Mouse (Mus musculus) right cerebral cortex, postnatal 4 days (tissue): ENCODE results near the gene Hoxb4.

Experiments used
- DNase-seq: peaks from one replicate; pipeline ENCODE4 v3.0.0-alpha.2; 2022

The Hoxb4 gene

GRCm38 (mm10) chr11:96317608-96318367, at the start of gene Hoxb4:
Gene Hoxb4 (plus strand): TSS chr11:96318267.
- DNase-seq = no peak

GRCm38 (mm10) chr11:96269869-96270268, 48.2 kb upstream of the Hoxb4 start:
- no peak for DNase-seq

DNA sequence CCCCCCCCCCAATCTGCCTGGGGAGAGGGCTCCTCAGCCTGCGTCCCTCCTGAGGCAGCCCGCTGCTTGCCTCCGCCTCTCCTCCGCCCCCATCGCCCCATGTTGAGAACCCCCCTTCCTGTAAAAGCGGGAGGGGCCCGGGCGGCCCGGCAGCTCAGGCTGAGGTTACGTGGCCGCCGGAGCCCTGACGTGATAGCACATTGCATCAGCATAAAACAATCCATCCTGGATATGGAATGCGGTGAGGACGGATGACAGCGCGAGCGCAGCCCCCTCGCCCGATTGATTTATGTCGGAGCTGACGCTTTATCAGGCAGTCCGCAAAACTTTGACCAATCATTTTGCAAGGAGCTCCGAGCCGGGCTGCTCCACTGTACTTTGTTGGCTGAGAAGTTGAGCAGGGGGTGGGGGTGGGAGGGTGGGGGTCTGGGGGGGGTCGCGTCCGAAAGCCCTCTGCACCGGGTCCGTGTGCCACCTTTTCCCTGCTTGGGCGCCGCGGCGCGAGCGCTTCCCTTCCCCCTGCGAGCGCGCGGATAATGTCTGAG, 47.0 kb upstream of the Hoxb4 start, which contains the start of gene Hoxb9:
Hoxb9 (plus strand) TSS at position 462 of the 545 bp plus-strand sequence.
- no peak for DNase-seq

GRCm38 (mm10) chr11:96271541-96272011, 46.5 kb upstream of the Hoxb4 start:
- no peak for DNase-seq

DNA sequence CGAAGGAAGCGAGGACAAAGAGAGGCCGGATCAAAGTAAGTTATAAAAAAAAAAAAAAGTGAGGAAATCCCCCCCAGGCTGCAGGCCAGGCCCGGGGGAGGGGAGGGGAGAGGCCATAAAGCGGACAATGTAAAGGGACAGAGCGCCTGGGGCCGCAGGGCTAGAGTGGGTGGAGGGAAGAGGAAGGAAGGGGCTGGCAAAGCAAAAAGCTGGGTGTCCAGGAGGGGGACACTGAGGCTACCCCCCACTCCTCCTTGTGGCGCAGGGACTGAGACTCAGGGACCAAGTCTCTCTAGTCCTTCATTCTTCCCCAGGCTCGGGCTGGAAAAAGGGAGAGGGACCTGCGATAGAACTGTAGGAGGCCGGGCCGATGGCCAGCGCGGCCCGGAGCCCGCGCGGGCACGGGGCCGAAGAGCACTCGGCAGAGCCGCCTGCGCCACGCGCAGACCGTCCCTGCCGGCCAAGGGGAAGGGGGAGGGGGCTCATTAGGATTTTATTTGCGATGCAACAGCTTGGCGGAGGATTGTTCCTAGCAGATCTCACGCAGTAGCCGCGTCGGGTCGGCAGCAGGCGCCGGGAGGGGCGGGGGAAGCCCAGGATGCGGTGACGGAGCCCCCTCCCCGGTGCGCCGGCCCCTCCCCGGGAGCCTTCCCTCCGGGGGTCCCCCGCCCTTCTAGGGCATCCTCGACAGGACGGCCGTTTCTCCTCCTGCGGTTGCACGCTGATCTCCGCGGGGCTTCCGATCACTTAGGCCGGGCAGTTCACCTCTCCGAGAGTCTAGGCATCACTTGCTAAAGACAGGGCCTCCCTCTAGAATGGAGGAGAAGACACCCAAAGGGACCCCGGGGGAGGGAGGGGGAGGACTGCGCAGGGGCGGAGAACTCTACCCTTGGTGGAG, 45.8 kb upstream of the Hoxb4 start:
- DNase-seq = no peak

DNA sequence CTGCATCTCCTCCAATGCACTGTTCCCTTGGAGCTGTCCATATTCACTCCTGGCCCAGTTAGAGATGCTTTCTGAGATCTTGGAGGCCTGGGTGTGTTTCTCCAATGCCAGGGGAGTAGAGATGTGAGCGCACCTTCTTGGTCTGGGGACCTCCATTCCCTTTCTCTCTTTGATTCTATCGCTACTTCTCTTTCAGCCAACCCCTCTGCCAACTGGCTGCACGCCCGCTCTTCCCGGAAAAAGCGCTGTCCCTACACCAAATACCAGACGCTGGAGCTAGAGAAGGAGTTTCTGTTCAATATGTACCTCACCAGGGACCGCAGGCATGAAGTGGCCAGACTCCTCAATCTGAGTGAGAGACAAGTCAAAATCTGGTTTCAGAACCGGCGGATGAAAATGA, 43.6 kb upstream of the Hoxb4 start:
- DNase-seq = no peak

- DNase-seq = no peak
These were observed 42.2 kb upstream of the Hoxb4 start for GRCm38 (mm10) chr11:96275896-96276295.

- DNase-seq = no peak
These were observed 40.7 kb upstream of the Hoxb4 start for GRCm38 (mm10) chr11:96277151-96278044.

DNA sequence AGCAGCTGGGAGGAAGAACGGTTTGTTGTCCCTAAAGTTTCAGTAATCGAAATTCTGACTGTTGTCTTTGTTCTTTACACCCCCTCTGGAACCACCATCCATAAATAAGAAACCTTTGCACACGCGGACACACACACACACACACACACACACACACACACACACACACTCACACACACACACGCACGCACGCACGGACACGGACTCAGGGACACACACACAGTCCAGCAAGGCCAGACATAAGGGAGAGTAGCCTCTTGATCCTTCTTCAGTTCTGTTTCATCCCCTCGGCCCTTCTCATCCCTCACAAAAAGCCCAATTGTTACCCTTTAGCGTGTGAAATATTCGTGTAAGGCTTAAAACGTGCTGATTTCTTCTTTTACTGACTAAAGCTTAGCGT, 39.7 kb upstream of the Hoxb4 start:
- DNase-seq = no peak

GRCm38 (mm10) chr11:96278773-96279172, 39.3 kb upstream of the Hoxb4 start:
- peak; percentile 87 for DNase-seq

GRCm38 (mm10) chr11:96279421-96280233, 38.4 kb upstream of the Hoxb4 start:
- no peak for DNase-seq

DNA sequence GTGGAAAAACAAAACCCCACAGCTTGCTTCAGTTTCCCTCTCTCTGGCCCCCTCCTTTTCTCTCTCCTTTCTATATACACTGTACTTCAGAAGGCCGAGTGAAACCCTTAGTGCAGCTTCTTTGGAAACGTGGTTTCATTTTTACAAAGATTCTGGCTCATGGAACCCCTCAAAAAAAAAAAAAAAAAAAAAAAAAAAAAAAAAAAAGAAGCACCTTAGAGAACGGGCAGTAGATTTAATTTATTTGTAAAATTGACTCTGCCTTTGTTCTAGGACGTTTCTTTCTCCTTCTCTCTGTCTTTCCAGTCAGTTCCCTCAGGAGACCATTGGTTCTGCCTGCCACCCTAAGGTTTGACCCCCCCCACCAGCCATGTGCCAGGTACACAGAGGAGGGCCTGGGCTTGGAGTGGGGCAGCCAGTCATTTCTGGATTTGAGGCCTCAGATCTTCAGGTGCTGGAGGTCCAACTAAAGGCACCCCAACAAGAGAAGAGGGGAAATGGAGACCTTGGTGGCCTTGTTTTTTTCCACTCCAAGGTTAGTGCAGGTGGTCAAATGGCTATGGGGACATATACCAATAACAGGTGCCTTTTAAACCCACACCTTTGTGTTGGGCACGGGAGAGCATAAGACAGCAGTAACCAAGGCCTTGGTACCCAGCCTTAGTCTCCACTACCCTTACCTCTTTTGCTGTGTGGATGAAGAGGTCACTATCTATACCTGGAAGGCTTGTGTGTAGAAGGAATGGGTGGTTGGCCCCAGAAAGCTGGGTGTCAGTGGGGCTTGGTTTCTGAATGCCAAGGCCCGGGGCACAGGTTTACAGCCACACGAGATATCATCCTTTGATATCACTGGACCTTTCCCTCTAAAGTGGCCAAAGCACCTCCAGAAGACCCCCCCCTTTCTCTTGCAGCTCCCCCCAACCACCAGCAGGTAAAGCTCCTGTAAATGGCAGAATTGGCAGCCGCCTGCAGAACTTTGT, 37.4 kb upstream of the Hoxb4 start:
- DNase-seq = no peak

- no peak for DNase-seq
These were observed 36.7 kb upstream of the Hoxb4 start for GRCm38 (mm10) chr11:96281396-96281795.

GRCm38 (mm10) chr11:96281855-96282570, 36.1 kb upstream of the Hoxb4 start, which contains the start of gene Hoxb8:
Gene Hoxb8 (plus strand): TSS chr11:96281905.
- DNase-seq = no peak

- DNase-seq = no peak
These were observed 35.2 kb upstream of the Hoxb4 start for GRCm38 (mm10) chr11:96282795-96283430.

DNA sequence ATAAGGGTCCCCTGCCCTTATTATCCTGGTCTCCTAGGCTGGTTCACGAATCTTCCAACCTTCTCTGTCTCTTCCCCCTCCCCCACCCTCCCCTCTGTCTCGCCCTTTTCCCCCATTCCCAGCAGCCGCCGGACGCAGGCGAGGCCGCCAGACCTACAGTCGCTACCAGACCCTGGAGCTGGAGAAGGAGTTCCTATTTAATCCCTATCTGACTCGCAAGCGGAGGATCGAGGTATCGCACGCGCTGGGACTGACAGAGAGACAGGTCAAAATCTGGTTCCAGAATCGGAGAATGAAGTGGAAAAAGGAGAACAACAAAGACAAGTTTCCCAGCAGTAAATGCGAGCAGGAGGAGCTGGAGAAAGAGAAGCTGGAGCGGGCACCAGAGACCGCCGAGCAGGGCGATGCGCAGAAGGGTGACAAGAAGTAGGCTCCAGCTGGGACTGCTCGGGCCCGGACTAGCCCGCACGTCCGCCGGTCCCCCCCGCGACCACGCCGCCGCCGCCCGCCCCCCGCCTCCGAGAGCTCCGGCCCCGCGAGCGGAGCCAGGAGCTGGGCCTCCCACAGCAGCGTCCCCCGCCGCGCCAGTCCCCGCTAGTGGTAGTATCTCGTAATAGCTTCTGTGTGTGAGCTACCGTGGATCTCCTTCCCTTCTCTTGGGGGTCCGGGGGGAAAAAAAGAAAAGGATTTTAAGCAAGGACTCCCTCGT, 33.9 kb upstream of the Hoxb4 start:
- peak; percentile 46 for DNase-seq

DNA sequence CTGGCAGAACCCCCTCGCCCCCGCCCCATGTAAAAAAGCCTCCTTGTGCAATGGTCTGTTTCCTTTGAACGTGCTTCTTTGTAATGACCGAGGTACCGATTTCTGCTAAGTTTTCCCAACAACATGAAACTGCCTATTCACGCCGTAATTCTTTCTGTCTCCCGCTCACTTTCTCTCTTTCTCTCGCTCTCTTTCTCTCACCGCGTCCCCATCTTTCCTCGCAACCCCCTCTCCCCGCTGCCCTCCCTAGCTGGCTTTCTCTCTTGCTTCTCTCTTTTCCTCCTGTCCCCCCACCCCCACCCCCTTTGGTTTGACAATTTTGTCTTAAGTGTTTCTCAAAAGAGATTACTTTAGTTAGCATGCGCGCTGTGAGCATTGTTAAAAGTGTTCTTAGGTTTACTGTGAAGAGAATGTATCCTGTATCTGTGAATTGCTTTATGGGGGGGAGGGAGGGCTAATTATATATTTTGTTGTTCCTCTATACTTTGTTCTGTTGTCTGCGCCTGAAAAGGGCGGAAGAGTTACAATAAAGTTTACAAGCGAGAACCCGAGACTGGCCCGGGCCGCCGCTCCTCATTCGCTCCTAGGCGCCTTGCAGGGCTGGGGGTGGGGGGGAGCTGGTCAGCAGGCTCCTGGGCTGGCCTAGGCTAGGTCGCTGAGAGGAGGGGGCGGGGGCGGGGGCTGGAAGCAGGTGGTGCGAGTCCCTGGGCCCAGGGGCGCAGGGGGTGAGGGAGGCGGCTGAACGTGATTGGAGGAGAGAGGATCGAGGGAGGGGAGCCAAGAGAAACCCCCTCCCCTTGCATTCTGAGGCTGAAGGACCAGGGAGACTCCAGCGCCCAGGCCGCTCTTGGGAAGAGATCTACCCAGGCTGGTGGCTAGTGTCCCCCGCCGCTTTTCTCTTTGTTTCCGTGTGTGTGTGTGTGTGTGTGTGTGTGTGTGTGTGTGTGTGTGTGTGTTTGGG, 33.0 kb upstream of the Hoxb4 start:
- no peak for DNase-seq
